Mouse (Mus musculus) embryo, embryonic 10 days (tissue): Measurements from ENCODE around the gene 1700028P14Rik.

Experiments
- DNase-seq: peaks from one replicate; pipeline ENCODE4 v3.0.0-alpha.2; 2015; ENCODE audit warnings: low spot score

1700028P14Rik gene

GRCm38 (mm10) chr19:23607951-23608350 is 44.7 kb downstream of the 1700028P14Rik start:
- DNase-seq, result no peak

DNA sequence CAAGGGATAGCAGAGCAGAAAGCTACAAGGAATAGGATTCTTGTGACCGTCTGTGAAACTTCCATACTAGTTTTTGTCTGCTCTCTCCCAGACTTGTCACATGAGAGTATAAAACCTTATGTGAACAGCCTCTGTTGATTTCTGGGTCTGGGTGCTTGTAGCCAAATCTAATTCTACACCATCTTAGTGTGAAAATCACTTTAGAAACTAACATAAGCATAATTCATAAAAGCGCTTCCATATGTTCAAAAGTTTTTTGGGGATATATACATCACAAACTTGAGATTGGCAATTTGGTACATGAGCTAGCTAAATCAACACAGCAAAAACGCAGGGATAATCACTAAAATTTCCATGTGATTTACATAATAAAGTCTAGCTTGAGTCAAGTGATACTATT is 57.7 kb downstream of the 1700028P14Rik start:
- DNase-seq, result no peak

- no peak for DNase-seq
Observed at GRCm38 (mm10) chr19:23578606-23579355, 73.8 kb downstream of the 1700028P14Rik start.

- no peak for DNase-seq
Observed at GRCm38 (mm10) chr19:23576685-23577084, 75.9 kb downstream of the 1700028P14Rik start.

DNA sequence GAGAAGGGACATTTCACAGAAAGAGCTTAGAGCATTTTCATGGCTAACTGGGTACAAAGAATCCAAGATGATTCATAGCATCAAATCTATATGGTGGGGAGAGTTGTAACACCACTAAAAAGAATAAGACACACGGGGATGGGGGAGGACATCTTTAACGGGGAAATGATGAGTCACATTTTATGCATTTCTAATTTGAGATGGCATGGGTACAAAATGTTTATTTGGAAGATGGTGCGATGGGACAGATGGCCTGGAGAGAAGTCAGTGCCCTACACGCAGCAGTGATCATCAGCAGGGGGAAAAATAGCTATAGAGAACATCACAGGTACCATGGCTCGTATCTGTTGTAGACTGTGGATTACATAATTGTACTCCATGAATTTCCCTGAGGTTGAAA is 88.9 kb downstream of the 1700028P14Rik start:
- no peak for DNase-seq

GRCm38 (mm10) chr19:23562588-23562987 is 90.0 kb downstream of the 1700028P14Rik start:
- DNase-seq, result no peak

DNA sequence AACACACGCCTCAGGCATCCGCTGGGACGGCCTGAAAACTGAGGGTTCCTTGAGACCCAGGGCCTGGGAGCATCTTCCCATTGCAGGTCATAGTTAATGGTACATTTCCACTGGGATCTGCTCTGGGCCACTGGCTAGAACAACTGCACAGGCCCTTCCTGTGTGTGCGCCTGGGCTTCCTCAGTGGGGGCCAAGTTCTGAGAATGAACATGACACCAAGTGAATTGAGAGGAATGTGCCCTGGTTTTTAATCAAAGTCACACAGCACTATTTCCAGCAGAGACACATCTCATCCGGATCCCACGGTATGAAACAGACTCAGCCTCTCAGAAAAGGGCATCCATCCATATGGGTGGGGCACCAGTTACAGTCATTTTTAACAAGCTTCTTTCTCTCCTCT is 90.6 kb downstream of the 1700028P14Rik start:
- DNase-seq, result no peak

- DNase-seq, result no peak
Observed at GRCm38 (mm10) chr19:23553450-23553849, 99.2 kb downstream of the 1700028P14Rik start.

DNA sequence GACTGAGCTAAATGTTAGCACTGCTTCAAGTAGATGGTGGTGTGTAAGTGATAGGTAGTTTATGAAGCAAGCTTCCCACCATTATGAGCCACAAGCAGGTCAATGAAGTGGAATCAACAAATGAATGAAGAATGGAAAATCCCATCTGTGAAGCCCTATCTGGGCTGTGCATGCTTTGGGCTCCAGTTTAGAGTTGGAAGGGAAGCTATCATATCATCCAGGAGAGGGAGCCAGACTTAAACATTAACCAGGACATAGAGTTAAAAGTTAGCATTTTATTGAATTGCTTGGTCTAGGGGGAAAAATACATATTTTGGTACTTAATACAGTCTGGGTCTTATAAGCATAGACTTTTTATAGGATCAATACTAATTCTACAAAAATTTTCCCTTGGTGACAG is 107.0 kb downstream of the 1700028P14Rik start:
- DNase-seq, result no peak

GRCm38 (mm10) chr19:23543244-23544004 is 109.2 kb downstream of the 1700028P14Rik start:
- DNase-seq, result no peak

GRCm38 (mm10) chr19:23542759-23543158 is 109.9 kb downstream of the 1700028P14Rik start:
- DNase-seq, result no peak

DNA sequence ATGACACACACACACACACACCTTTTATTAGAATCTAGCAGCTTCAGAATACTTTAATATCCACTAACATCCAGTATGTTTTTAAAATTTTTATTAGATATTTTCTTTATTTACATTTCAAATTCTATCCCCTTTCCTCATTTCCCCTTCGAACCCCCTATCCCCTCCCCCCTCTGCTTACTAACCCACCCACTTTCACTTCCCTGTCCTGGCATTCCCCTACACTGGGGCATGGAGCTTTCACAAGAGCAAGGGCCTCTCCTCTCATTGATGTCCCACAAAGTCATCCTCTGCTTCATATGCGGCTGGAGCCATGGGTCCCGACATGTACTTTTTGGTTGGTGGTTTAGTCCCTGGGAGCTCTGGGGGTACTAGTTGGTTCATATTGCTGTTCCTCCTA is 116.9 kb downstream of the 1700028P14Rik start:
- DNase-seq, result no peak

- no peak for DNase-seq
Observed at GRCm38 (mm10) chr19:23531899-23532298, 120.7 kb downstream of the 1700028P14Rik start.

DNA sequence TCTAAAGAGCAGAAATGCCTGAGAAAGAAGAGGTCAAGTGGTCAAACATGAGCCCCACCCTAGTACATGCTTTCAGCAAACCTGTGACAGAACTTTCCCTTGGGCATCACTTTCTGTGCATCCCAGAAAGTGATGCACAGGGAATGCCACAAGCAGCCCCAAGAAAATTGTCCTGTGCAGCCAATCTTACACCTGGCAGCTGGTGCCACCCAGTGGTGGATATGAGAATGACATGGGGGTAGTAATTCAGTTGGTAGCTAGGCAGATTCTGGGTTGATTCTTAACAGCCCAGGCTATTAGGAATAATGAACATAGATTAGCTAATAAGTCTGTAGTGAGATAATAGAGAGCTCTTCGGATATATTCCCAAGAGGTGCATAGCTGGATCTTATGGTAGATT is 128.9 kb downstream of the 1700028P14Rik start:
- DNase-seq, result peak; percentile 80

DNA sequence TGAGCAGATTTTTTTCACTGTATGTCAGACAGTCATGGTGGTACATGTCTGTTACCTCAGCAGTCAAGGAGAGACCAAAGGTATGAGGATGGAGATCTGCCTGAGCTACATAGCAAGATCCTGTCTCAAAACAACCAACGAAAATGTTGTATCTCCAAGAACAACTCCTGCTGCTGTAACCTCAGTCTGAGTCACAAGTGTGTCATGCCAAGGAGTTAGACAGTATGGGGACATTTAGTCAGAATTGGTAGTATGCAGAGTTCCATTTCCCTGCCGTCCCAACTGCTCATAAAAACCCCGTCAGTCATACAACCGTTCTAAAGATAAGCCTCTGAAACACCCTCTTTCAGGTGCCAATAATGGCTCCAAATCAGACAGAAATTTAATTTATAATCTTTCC is 130.8 kb downstream of the 1700028P14Rik start:
- DNase-seq, result no peak

DNA sequence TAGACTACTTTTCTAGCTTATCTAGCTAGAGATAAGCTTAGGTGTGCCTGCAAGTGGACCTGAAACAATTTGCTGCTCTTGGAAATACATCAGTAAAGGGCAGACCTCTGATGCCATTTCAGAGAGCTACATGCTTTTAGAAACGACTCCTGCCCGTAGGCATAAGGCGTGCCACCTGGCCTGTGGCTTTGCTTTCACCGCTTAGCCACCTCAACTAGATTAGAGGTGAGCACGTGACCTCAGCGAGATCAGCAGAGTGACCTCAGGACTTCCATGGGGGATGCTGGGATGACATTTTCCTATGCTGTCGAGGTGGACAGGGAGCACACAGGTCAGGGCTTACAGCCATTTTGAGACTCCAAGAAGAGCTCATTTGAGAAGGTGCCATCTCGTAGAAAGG is 131.5 kb downstream of the 1700028P14Rik start:
- no peak for DNase-seq

GRCm38 (mm10) chr19:23520629-23521028 is 132.0 kb downstream of the 1700028P14Rik start:
- no peak for DNase-seq

- no peak for DNase-seq
Observed at GRCm38 (mm10) chr19:23518477-23518876, 134.1 kb downstream of the 1700028P14Rik start.

- DNase-seq, result peak; percentile 25
Observed at GRCm38 (mm10) chr19:23511303-23511702, 141.3 kb downstream of the 1700028P14Rik start.
